ENCODE assay signal across 26 mouse cellular contexts in the genomic region with DNA sequence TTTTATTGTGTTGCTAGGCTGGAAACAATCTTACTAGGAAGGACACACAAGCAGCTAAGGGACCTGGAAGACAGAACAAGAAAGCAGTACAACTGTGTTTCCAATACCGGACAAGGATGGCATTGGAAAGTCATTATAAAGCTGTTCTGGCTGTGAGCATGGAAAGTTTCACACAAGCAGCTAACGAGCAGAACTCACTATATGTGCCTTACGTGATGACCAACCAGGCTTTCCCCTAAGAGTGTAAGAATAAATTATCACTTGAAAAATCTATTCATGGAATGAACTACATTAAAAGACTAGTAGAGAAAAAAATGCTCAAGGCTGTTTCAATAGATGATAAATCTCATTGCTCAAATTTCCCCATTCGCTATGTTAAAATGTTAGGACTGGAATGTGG. TPM values are rescaled to one million over a fixed set of nuclear protein-coding genes. Genes with fewer than 3 reads are reported as not detected.
DNase-seq lines count a peak whose midpoint lies in the region; ATAC-seq lines count a peak whose summit lies in the region.
"Had no signal": no experiment of that assay in that cellular context is flagged by ENCODE, and none has a peak within 500 bp of the region (broad histone marks: within the 10 kb centered on the region; RNA-seq: fewer than 3 reads in every experiment).

No protein-coding gene starts in this region.

- H3K27me3 ChIP-seq in forebrain, embryonic 16.5 days (replicated peaks; ENCODE audit: control insufficient read depth, insufficient read depth, low read length), result no peaks in the 10 kb centered on the region
- no peaks in the 10 kb centered on the region for H3K27me3 ChIP-seq in forebrain, embryonic 15.5 days
- H3K27me3 ChIP-seq: CH12.LX; embryonic facial prominence, embryonic 13.5 days; embryonic facial prominence, embryonic 15.5 days; forebrain, embryonic 12.5 days; Patski had no signal

- H3K36me3 ChIP-seq in forebrain, embryonic 16.5 days (ENCODE audit: control insufficient read depth, insufficient read depth), result no peaks in the 10 kb centered on the region
- H3K36me3 ChIP-seq in forebrain, embryonic 15.5 days, result no peaks in the 10 kb centered on the region
- H3K36me3 ChIP-seq: embryonic facial prominence, embryonic 13.5 days; embryonic facial prominence, embryonic 15.5 days; forebrain, embryonic 10.5 days; forebrain, embryonic 12.5 days; G1E had no signal

- H3K9me3 ChIP-seq in forebrain, embryonic 16.5 days (ENCODE audit: control insufficient read depth, low read length), result no peaks in the 10 kb centered on the region
- H3K9me3 ChIP-seq in forebrain, embryonic 15.5 days, result no peaks in the 10 kb centered on the region
- H3K9me3 ChIP-seq: embryonic facial prominence, embryonic 13.5 days; embryonic facial prominence, embryonic 15.5 days; forebrain, embryonic 10.5 days; forebrain, embryonic 12.5 days; G1E had no signal

- ATAC-seq in forebrain, embryonic 16.5 days, result 0 out of 2 replicates have a peak, but pooled peaks have one; percentile 15
- ATAC-seq in forebrain, embryonic 15.5 days (replicated peaks), result no peak
- peak; percentile 72 for ATAC-seq in frontal cortex, adult (ENCODE audit: low TSS enrichment)
- ATAC-seq: activated CD4-positive, CD25-positive, alpha-beta regulatory T cell, adult 4 months; CD4-positive, CD25-positive, alpha-beta regulatory T cell, adult 4 months; Patski had no signal

- H3K9ac ChIP-seq in forebrain, embryonic 16.5 days (replicated peaks; ENCODE audit: low read depth, low read length), result no peak overlapping the region
- no peak overlapping the region for H3K9ac ChIP-seq in forebrain, embryonic 15.5 days (replicated peaks)
- H3K9ac ChIP-seq: embryonic facial prominence, embryonic 13.5 days; embryonic facial prominence, embryonic 15.5 days; forebrain, embryonic 12.5 days had no signal

- no peak overlapping the region for H3K27ac ChIP-seq in forebrain, embryonic 16.5 days (ENCODE audit: low read length)
- no peak overlapping the region for H3K27ac ChIP-seq in forebrain, embryonic 15.5 days (replicated peaks)
- H3K27ac ChIP-seq: embryonic facial prominence, embryonic 13.5 days; embryonic facial prominence, embryonic 15.5 days; forebrain, embryonic 10.5 days; forebrain, embryonic 12.5 days had no signal

- 58% methylated on average over 4 of the region's 4 CpGs for WGBS in forebrain, embryonic 16.5 days
- 57% methylated on average over 4 of the region's 4 CpGs for WGBS in forebrain, embryonic 15.5 days

- no peak overlapping the region for H3K4me2 ChIP-seq in forebrain, embryonic 16.5 days (ENCODE audit: low read length)
- H3K4me2 ChIP-seq in forebrain, embryonic 15.5 days (replicated peaks), result no peak overlapping the region
- H3K4me2 ChIP-seq: embryonic facial prominence, embryonic 13.5 days; embryonic facial prominence, embryonic 15.5 days; forebrain, embryonic 12.5 days had no signal

- H3K4me3 ChIP-seq in forebrain, embryonic 16.5 days (replicated peaks; ENCODE audit: low read length), result no peak overlapping the region
- H3K4me3 ChIP-seq in forebrain, embryonic 15.5 days, result no peak overlapping the region
- H3K4me3 ChIP-seq: embryonic facial prominence, embryonic 13.5 days; embryonic facial prominence, embryonic 15.5 days; erythroblast, embryonic 14.5 days; forebrain, embryonic 10.5 days; forebrain, embryonic 12.5 days had no signal

- no peaks in the 10 kb centered on the region for H3K4me1 ChIP-seq in forebrain, embryonic 16.5 days (replicated peaks; ENCODE audit: control insufficient read depth, insufficient read depth, low read length)
- H3K4me1 ChIP-seq in forebrain, embryonic 15.5 days, result no peaks in the 10 kb centered on the region
- H3K4me1 ChIP-seq: embryonic facial prominence, embryonic 13.5 days; embryonic facial prominence, embryonic 15.5 days; forebrain, embryonic 10.5 days; forebrain, embryonic 12.5 days had no signal

- no peak for DNase-seq in frontal cortex, postnatal 25 days (ENCODE audit: low spot score in 2 of 2)
- no peak for DNase-seq in adrenal gland, adult (ENCODE audit: inconsistent age in 2 of 2, low spot score in 1 of 2)
- DNase-seq: adrenal gland, adult 2 months; adrenal gland, postnatal 10 days; adrenal gland, postnatal 25 days; B cell, adult 2 months; cerebellum, adult 11 months; cerebellum, adult 18-20 months; cerebellum, adult 8-10 months; cerebellum, adult 9-11 months; cerebellum, postnatal 36 days; embryo, embryonic 11 days had no signal

RNA-seq across cellular contexts. Expression of gene Krtap28-13, which starts 5.8 kb away (rescaled TPM):
- not detected in 2 replicates for polyA plus RNA-seq in forebrain, embryonic 16.5 days (2015; fragmentation: Nextera tagmentation; extraction: Ambion mirVana)
- polyA plus RNA-seq in forebrain, embryonic 15.5 days (2015; fragmentation: Nextera tagmentation; extraction: Ambion mirVana), result not detected in 2 replicates
- polyA plus RNA-seq: activated CD4-positive, CD25-positive, alpha-beta regulatory T cell, adult 4 months; adrenal gland, adult 2 months; CD4-positive, CD25-positive, alpha-beta regulatory T cell, adult 4 months; embryonic facial prominence, embryonic 11.5 days; embryonic facial prominence, embryonic 13.5 days; erythroblast, embryonic 14.5 days; forebrain, embryonic 10.5 days; forebrain, embryonic 12.5 days; G1E; Patski had no signal

RNA-seq across cellular contexts. Expression of gene A030005K14Rik, which starts 7.4 kb away (rescaled TPM):
- polyA plus RNA-seq in forebrain, embryonic 16.5 days (2015; fragmentation: Nextera tagmentation; extraction: Ambion mirVana), result not detected in 2 replicates
- polyA plus RNA-seq in forebrain, embryonic 15.5 days (2015; fragmentation: Nextera tagmentation; extraction: Ambion mirVana), result not detected in 2 replicates
- polyA plus RNA-seq: activated CD4-positive, CD25-positive, alpha-beta regulatory T cell, adult 4 months; adrenal gland, adult 2 months; CD4-positive, CD25-positive, alpha-beta regulatory T cell, adult 4 months; embryonic facial prominence, embryonic 11.5 days; embryonic facial prominence, embryonic 13.5 days; erythroblast, embryonic 14.5 days; forebrain, embryonic 10.5 days; forebrain, embryonic 12.5 days; G1E; Patski had no signal

RNA-seq across cellular contexts. Expression of gene Gm47969, which starts 21.8 kb away (rescaled TPM):
- polyA plus RNA-seq in forebrain, embryonic 16.5 days (2015; fragmentation: Nextera tagmentation; extraction: Ambion mirVana), result not detected in 2 replicates
- polyA plus RNA-seq in forebrain, embryonic 15.5 days (2015; fragmentation: Nextera tagmentation; extraction: Ambion mirVana), result not detected in 2 replicates
- polyA plus RNA-seq: activated CD4-positive, CD25-positive, alpha-beta regulatory T cell, adult 4 months; adrenal gland, adult 2 months; CD4-positive, CD25-positive, alpha-beta regulatory T cell, adult 4 months; embryonic facial prominence, embryonic 11.5 days; embryonic facial prominence, embryonic 13.5 days; erythroblast, embryonic 14.5 days; forebrain, embryonic 10.5 days; forebrain, embryonic 12.5 days; G1E; Patski had no signal

RNA-seq across cellular contexts. Expression of gene Krtap28-10, which starts 24.3 kb away (rescaled TPM):
- polyA plus RNA-seq in forebrain, embryonic 16.5 days (2015; fragmentation: Nextera tagmentation; extraction: Ambion mirVana), result not detected in 2 replicates
- polyA plus RNA-seq in forebrain, embryonic 15.5 days (2015; fragmentation: Nextera tagmentation; extraction: Ambion mirVana), result not detected in 2 replicates
- polyA plus RNA-seq: activated CD4-positive, CD25-positive, alpha-beta regulatory T cell, adult 4 months; adrenal gland, adult 2 months; CD4-positive, CD25-positive, alpha-beta regulatory T cell, adult 4 months; embryonic facial prominence, embryonic 11.5 days; embryonic facial prominence, embryonic 13.5 days; erythroblast, embryonic 14.5 days; forebrain, embryonic 10.5 days; forebrain, embryonic 12.5 days; G1E; Patski had no signal

RNA-seq across cellular contexts. Expression of gene Slc19a3, which starts 28.3 kb away (rescaled TPM):
- 1.2 TPM in 2 replicates for polyA plus RNA-seq in forebrain, embryonic 16.5 days (2015; fragmentation: Nextera tagmentation; extraction: Ambion mirVana)
- polyA plus RNA-seq in forebrain, embryonic 15.5 days (2015; fragmentation: Nextera tagmentation; extraction: Ambion mirVana), result 0.55 and 0.81 TPM in 2 replicates
- polyA plus RNA-seq: activated CD4-positive, CD25-positive, alpha-beta regulatory T cell, adult 4 months; CD4-positive, CD25-positive, alpha-beta regulatory T cell, adult 4 months; erythroblast, embryonic 14.5 days; G1E had no signal
